Mouse (Mus musculus): ENCODE measurements around the gene Immt. TPM values are rescaled to one million over a fixed set of nuclear protein-coding genes. Genes with fewer than 3 reads are reported as not detected.
"Not testable (repeated sequence)": the region's sequence is repeated elsewhere in the genome, so short reads cannot be mapped to it uniquely, and the experiment has no call there.

Gene Immt
- total RNA-seq, 1 experiment from 2014 or later, result 307 TPM

- DNase-seq, result not testable (repeated sequence)
These were observed 15.8 kb downstream of the Immt start for GRCm38 (mm10) chr6:71846906-71847305.

- DNase-seq, result no peak
These were observed 36.6 kb downstream of the Immt start for GRCm38 (mm10) chr6:71867751-71868150.

- DNase-seq, result no peak
These were observed 37.7 kb downstream of the Immt start for GRCm38 (mm10) chr6:71868809-71869208.

GRCm38 (mm10) chr6:71871396-71871795 is 40.3 kb downstream of the Immt start:
- no peak for DNase-seq

- no peak for DNase-seq
These were observed 47.0 kb downstream of the Immt start for GRCm38 (mm10) chr6:71877965-71878760.

- DNase-seq, result no peak
These were observed 62.1 kb downstream of the Immt start for GRCm38 (mm10) chr6:71893263-71893662.

- no peak for DNase-seq
These were observed 76.6 kb downstream of the Immt start for GRCm38 (mm10) chr6:71907702-71908235.

- DNase-seq, result peak; percentile 91
These were observed 77.6 kb downstream of the Immt start, which contains the start of the genes Ptcd3 and Polr1a for GRCm38 (mm10) chr6:71908481-71909381. TSS of gene Ptcd3 (minus strand) at chr6:71908750. TSS of gene Polr1a (plus strand) at chr6:71909053.

- no peak for DNase-seq
These were observed 78.3 kb downstream of the Immt start for GRCm38 (mm10) chr6:71909384-71909783.

GRCm38 (mm10) chr6:71909840-71910239 is 78.7 kb downstream of the Immt start:
- DNase-seq, result no peak

- DNase-seq, result peak; percentile 44
These were observed 80.7 kb downstream of the Immt start for GRCm38 (mm10) chr6:71911686-71912450.

GRCm38 (mm10) chr6:71920752-71921151 is 89.6 kb downstream of the Immt start:
- no peak for DNase-seq

GRCm38 (mm10) chr6:71925233-71925632 is 94.1 kb downstream of the Immt start:
- not testable (repeated sequence) for DNase-seq

Other genes starting within 250 kb of the Immt start
- gene Kdm3a, start 198.3 kb upstream of the Immt start, total RNA-seq (2021), result 38.3 and 44.2 TPM in 2 replicates
- gene Reep1, start 123.8 kb upstream of the Immt start, total RNA-seq (2021), result 5.6 and 7.6 TPM in 2 replicates
- gene Mrpl35, start 4.4 kb upstream of the Immt start, total RNA-seq (2021), result 34.6 and 40.6 TPM in 2 replicates
- 107 and 108 TPM in 2 replicates for gene Ptcd3, start 77.4 kb downstream of the Immt start, total RNA-seq (2021)
- 75.1 and 76.9 TPM in 2 replicates for gene Polr1a, start 77.7 kb downstream of the Immt start, total RNA-seq (2021)